Mouse (Mus musculus) midbrain, embryonic 10.5 days (tissue): ENCODE measurements around the gene Polrmt. TPM values are rescaled to one million over a fixed set of nuclear protein-coding genes. Genes with fewer than 3 reads are reported as not detected.
"Not testable (repeated sequence)": the region's sequence is repeated elsewhere in the genome, so short reads cannot be mapped to it uniquely, and the experiment has no call there.

Source experiments
- DNase-seq: peaks from one replicate; pipeline ENCODE4 v3.0.0-alpha.2; 2017; ENCODE audit warnings: low spot score
- H3K27ac ChIP-seq: fragments of 300-500 bp; sonication (generic); replicated peaks from 2 replicates; pipeline ENCODE4 v1.5.1; 2016; ENCODE audit warnings: mild to moderate bottlenecking
- H3K27me3 ChIP-seq: fragments of 300-500 bp; sonication (generic); 2 replicates; pipeline ENCODE4 v1.6.1; 2016; ENCODE audit warnings: low read depth, mild to moderate bottlenecking; ENCODE audit not compliant: poor library complexity, severe bottlenecking
- H3K36me3 ChIP-seq: fragments of 300-500 bp; sonication (generic); 2 replicates; pipeline ENCODE4 v1.6.1; 2016; ENCODE audit warnings: mild to moderate bottlenecking, moderate library complexity
- H3K4me1 ChIP-seq: fragments of 300-500 bp; sonication (generic); 2 replicates; pipeline ENCODE4 v1.6.1; 2016
- H3K4me3 ChIP-seq: fragments of 300-500 bp; sonication (generic); 2 replicates; pipeline ENCODE4 v1.5.1; 2016; ENCODE audit warnings: mild to moderate bottlenecking, moderate library complexity
- H3K9me3 ChIP-seq: fragments of 300-500 bp; sonication (generic); replicated peaks from 2 replicates; pipeline ENCODE4 v1.6.1; 2016; ENCODE audit warnings: mild to moderate bottlenecking
- WGBS: fragments of 180-500 bp; shearing (Covaris S2); methylation state at CpG from one replicate; pipeline ENCODE4 v1.1.7; 2016; 5-methylcytosine and 5-hydroxymethylcytosine counted together
- polyA plus RNA-seq: library from polyadenylated mRNA; unstranded; fragments of >200 nt; fragmentation: Nextera tagmentation; extraction: Ambion mirVana; gene quantifications from 2 replicates; pipeline ENCODE4 v1.2.1, GENCODE M21; 2016

The Polrmt gene
- polyA plus RNA-seq, 1 experiment from 2014 or later = 48.6 TPM

DNA sequence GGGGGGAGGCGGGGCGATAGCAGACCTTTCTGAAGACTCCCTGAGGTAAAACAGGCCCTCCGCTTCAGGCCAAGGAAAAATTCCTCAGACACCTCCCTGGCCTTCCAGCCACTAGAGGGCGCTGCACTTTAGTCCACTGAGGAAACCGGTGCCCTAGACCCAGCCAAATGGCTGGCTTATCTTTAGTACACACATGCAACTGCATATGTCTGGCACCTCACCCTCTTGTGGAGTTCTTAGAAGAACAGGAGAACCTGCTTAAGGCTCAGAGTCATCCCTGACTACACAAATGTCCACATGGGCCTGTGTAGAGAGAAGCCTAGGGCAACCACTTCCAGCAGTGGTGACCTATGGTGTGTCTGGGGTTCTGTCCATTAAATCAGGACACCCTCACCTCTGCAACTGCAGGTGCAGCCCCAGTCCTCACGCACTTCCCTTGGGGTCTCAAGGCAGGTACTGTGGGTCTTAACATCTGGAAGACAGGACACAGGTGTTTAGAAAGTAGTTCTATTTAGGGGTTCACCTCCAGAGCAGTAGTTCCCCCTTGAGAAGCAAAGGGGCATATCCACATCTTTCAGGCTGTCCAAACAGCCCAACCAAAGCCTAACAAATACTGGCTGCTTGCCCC lies 33.8 kb downstream of the Polrmt start:
- 18% methylated on average over 4 of the region's 6 CpGs for WGBS
- DNase-seq = peak; percentile 82
- H3K27ac ChIP-seq = no peak overlapping the region

DNA sequence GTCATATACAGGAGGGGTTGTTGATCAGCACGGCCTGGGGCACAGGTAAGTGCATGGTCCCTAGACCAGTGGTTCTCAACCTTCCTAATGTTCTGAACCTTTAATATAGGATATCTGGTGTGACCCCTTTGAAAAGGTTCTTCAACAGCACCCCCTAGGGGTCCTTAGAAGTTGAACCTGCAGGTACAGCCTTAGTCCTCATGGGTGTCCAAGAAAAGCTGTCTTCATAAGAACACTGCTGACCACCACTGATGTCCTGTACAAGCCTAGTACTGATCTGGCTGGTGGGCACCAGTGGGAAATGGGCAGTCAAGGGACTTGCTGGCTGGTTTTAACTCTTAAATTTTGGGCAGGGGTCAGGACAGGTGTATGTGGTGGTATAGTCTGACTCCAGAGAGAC lies 34.4 kb downstream of the Polrmt start:
- Histone ChIP-seq H3K9me3 (no peaks in the 10 kb centered on the region), H3K27ac (no peak overlapping the region), H3K4me3 (no peak overlapping the region), H3K36me3 (peaks cover 61% of the 10 kb centered on the region), H3K27me3 (peaks cover 33% of the 10 kb centered on the region), H3K4me1 (peaks cover 37% of the 10 kb centered on the region)
- no peak for DNase-seq
- WGBS = 76% methylated on average over 1 of the region's 1 CpGs

More for the DNA sequence above, 33.8 kb downstream of the Polrmt start:
- peaks cover 37% of the 10 kb centered on the region for H3K4me1 ChIP-seq
- no peaks in the 10 kb centered on the region for H3K9me3 ChIP-seq
- peaks cover 39% of the 10 kb centered on the region for H3K27me3 ChIP-seq
- no peak overlapping the region for H3K4me3 ChIP-seq
- peaks cover 55% of the 10 kb centered on the region for H3K36me3 ChIP-seq

DNA sequence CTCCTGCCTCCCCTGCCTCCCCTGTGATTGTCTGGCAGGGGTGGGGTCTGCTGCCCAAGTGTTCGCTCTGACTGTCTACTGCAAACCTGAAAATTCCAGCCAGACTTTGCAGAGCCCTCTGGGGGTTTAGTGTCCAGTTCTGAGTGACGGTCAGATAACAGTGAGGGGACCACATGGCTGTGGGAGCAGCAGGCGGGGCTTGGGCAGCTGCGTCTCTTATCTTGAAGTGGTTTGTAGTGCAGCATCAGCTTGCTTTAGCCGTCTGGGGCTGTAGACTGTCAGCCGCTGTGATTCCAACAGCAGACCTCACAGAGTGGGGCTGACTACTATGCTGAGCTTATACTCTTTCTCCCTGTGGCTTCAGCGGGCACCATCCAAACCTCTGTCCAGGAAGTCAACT lies 37.1 kb downstream of the Polrmt start:
- Histone ChIP-seq H3K27ac (no peak overlapping the region), H3K27me3 (peaks cover 6% of the 10 kb centered on the region; the same call in 1 of the 2 replicates), H3K9me3 (no peaks in the 10 kb centered on the region), H3K4me3 (no peak overlapping the region), H3K4me1 (peaks cover 50% of the 10 kb centered on the region), H3K36me3 (peaks cover 72% of the 10 kb centered on the region)
- no peak for DNase-seq
- 84% methylated on average over 7 of the region's 7 CpGs for WGBS

DNA sequence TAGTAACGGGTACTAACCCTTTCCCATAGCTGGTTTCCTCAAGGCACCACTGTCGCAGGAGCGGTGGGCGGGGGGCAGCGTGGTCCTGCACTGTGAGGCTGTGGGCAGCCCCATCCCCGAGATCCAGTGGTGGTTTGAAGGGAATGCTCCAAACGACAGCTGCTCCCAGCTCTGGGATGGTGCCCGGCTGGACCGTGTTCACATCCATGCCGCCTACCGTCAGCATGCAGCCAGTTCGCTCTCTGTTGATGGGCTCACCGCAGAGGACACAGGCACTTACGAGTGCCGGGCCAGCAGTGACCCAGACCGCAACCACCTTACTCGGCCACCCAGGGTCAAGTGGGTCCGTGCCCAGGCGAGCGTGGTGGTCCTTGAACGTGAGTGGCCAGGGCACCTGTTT lies 37.7 kb downstream of the Polrmt start:
- no peak overlapping the region for H3K27ac ChIP-seq
- no peaks in the 10 kb centered on the region for H3K9me3 ChIP-seq
- no peak overlapping the region for H3K4me3 ChIP-seq
- H3K27me3 ChIP-seq = no peaks in the 10 kb centered on the region
- 96% methylated on average over 21 of the region's 21 CpGs for WGBS
- no peak for DNase-seq
- H3K36me3 ChIP-seq = peaks cover 72% of the 10 kb centered on the region
- H3K4me1 ChIP-seq = peaks cover 53% of the 10 kb centered on the region

DNA sequence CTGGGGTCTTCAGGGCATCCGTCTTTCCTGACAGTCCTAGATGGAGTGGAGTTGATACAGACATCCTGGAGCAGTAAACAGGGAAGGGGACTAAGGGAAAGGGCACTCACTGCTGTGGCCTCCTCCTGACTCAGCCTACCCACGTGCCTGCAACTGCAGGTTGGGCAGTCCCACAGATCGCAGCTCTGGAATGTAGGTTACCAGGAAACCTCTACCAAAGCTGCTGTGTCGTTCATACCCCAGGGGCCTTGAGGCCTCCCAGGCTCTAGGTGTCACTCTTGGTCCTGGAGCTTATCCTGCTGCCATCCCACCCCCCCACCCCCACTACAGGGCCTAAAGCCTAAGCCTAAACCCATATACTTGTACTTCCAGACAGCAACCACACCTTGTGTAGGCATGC lies 38.6 kb downstream of the Polrmt start:
- H3K4me3 ChIP-seq = no peak overlapping the region
- no peak for DNase-seq
- no peaks in the 10 kb centered on the region for H3K27me3 ChIP-seq
- peaks cover 54% of the 10 kb centered on the region for H3K4me1 ChIP-seq
- H3K36me3 ChIP-seq = peaks cover 68% of the 10 kb centered on the region
- 66% methylated on average over 4 of the region's 4 CpGs for WGBS
- H3K9me3 ChIP-seq = no peaks in the 10 kb centered on the region
- H3K27ac ChIP-seq = no peak overlapping the region

DNA sequence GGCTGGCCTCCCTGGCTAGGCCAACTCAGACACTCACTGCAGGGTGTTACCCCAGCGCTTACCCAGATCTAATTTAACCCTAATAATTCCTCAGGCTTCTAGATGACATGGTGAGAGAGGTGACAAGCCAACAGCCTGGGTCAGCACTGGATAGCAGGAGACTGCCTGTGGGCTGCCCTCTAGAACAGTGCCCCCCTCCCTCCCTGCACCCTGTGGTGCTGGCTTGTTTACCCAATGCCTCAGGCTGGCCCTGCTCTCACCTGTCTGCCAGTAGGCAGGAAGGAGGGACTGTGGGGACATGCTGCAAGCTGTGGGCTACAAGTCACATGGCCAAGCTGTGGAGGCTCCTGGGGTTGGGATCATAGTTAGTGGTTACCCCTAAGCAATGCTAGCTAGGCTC lies 39.2 kb downstream of the Polrmt start:
- no peak for DNase-seq
- Histone ChIP-seq H3K4me3 (no peak overlapping the region), H3K27ac (no peak overlapping the region), H3K9me3 (no peaks in the 10 kb centered on the region), H3K36me3 (peaks cover 62% of the 10 kb centered on the region), H3K27me3 (no peaks in the 10 kb centered on the region), H3K4me1 (peaks cover 52% of the 10 kb centered on the region)
- 83% methylated on average over 1 of the region's 1 CpGs for WGBS

DNA sequence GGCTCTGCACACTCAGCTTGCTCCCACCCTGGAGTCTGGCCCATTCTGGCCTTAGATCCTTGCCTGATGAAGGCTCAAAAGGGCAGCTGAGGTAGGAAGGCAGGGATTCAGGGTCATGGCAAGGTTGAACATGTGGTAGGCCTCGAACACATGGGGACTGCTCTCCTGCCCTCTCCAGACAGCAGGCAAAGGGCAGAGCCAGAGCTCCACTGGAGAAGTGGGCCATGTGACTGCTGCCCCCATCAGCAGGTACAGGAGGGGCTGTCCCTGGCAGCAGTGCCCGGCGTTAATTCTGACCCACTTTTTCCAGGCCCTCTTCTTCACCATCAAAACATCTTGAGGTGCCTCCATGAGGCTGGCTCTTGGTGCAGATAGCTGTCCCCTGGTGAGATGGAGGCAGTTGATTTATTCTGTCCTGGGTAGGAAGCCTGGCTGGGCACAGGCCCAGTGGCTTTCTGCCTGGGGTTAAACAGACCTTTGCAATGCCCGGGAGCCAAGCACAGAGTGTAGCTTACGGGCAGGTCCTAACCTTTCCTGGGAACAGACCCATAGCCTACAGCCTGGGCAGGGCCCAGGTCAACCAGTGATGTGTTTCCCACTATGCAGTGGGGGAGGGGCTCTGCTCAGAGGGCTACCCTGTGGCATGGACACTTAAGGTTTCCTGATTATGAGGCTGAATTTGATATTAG lies 39.8 kb downstream of the Polrmt start:
- Histone ChIP-seq H3K36me3 (peaks cover 56% of the 10 kb centered on the region), H3K27me3 (no peaks in the 10 kb centered on the region), H3K27ac (peak overlapping the region; percentile 46; the same call in 1 of the 2 replicates), H3K4me1 (peaks cover 54% of the 10 kb centered on the region), H3K9me3 (no peaks in the 10 kb centered on the region), H3K4me3 (peak overlapping the region; percentile 89)
- 93% methylated on average over 5 of the region's 5 CpGs for WGBS
- no peak for DNase-seq

DNA sequence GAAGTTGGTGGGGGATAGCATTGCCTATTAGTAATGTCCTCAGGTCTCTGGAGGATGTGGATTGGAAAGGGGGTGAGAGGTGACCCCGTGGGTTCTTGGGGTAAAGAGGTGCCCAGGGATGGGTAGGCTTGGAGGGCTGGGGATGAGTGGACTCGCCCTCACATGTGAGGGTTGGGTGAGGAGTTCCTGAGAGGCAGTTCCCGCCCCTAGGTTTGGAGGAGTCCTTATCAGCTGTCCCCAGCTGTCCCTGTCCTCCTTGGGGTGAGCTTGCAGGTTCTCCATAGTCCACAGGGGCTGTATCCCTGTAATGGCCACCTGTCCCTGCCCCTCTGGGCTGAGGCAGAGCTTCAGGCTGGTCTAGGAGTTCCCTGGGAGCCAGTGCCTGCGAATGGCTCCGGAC lies 40.4 kb downstream of the Polrmt start:
- DNase-seq = no peak
- Histone ChIP-seq H3K27ac (peak overlapping the region; percentile 46), H3K9me3 (no peaks in the 10 kb centered on the region), H3K27me3 (no peaks in the 10 kb centered on the region), H3K4me1 (peaks cover 60% of the 10 kb centered on the region), H3K4me3 (peak overlapping the region; percentile 89), H3K36me3 (peaks cover 50% of the 10 kb centered on the region)
- WGBS = 83% methylated on average over 5 of the region's 5 CpGs

DNA sequence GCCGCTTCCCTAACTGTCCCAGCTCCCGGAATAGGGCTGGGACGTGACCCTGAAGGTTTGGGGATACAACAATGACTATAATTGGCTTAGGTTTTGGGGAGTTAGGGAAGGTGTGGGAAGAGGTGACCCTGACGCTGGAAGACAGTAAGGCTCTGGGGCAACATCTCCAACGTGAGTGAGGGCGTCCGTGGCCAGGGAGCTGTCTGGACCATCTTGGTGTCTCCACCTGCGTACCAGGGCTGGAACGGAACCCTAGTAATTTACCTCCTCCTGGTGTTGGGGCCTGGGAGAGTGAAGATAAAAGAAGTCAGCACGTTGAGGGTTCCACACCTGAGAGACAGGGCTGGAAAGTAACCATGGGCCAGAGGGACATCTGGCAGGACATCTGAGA lies 41.4 kb downstream of the Polrmt start:
- Histone ChIP-seq H3K27ac (peak overlapping the region; percentile 98), H3K9me3 (no peaks in the 10 kb centered on the region), H3K27me3 (no peaks in the 10 kb centered on the region), H3K36me3 (peaks cover 40% of the 10 kb centered on the region), H3K4me1 (peaks cover 64% of the 10 kb centered on the region), H3K4me3 (peak overlapping the region; percentile 89)
- DNase-seq = no peak
- 5% methylated on average over 10 of the region's 10 CpGs for WGBS

DNA sequence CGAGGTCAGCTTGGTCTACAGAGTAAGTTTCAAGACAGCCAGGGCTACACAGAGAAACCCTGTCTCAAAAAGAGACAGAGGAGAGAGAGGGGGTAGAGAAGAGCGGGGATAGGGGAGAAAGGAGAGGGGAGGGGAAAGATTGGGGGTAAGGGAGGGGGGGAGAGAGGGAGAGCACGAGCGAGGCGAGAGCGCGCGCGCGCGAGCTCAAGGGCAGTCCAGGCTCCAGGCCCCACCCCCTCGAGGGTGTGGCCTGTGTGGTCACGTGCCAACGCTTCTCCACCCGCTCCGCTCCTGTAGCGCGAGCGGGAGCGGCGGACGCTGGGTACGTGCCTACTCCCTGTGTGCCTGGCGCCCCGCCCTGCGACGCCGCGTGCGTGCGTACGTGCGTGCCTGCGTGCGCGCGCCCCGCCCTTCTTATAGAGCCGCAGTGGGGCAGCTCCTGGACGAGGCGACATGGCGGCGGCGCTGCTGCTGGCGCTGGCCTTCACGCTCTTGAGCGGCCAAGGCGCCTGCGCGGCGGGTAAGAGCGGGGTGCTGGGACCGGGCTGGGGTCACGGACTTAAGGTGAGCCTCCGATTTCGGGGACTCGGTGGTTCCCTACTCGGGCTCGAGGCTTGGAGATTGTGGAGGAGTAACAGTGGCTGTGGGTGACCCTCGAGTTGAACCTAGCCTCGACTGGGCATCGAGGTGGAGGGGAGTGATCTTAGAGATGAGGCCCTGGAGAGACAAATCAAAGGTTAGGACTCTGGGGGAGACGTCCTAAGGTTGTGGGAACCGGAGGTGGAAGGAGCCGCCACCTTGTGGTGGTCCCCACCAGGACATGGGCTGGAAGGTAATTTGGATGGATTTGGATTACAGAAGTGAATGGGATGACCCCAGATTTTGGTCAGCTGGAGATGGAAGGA lies 42.1 kb downstream of the Polrmt start, which contains the start of gene Bsg:
Gene Bsg, plus strand, starts transcription at position 427 of the 905 bp plus-strand sequence.
- H3K27me3 ChIP-seq = no peaks in the 10 kb centered on the region
- peaks cover 64% of the 10 kb centered on the region for H3K4me1 ChIP-seq
- under 1% methylated on average over 61 of the region's 65 CpGs for WGBS
- H3K27ac ChIP-seq = peak within 1 kb of the TSS; percentile 98
- H3K36me3 ChIP-seq = peaks cover 34% of the 10 kb centered on the region
- DNase-seq = peak; percentile 99
- H3K4me3 ChIP-seq = peak within 1 kb of the TSS; percentile 89
- H3K9me3 ChIP-seq = no peaks in the 10 kb centered on the region

DNA sequence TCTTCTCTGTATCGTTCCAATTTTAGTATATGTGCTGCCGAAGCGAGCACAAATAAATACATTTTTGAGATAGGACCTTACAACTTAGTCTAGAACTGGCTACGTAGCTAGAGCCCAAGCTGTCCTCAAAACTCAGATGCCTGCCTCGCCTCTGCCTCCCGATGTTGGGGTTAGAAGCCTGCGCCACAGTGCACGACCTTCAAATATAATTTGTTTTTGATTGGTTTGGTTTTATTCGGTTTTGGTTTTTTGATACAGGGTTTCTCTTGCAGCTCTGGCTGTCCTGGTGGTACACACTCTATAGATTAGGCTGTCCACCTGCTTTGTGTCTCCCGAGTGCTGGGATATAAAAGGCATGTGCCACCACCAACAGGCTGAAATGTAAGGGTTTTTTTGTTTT lies 42.8 kb downstream of the Polrmt start:
- H3K9me3 ChIP-seq = no peaks in the 10 kb centered on the region
- H3K27me3 ChIP-seq = no peaks in the 10 kb centered on the region
- 82% methylated on average over 10 of the region's 10 CpGs for WGBS
- H3K27ac ChIP-seq = peak overlapping the region; percentile 98
- peak overlapping the region; percentile 89 for H3K4me3 ChIP-seq
- DNase-seq = no peak
- H3K4me1 ChIP-seq = peaks cover 57% of the 10 kb centered on the region
- H3K36me3 ChIP-seq = peaks cover 26% of the 10 kb centered on the region

DNA sequence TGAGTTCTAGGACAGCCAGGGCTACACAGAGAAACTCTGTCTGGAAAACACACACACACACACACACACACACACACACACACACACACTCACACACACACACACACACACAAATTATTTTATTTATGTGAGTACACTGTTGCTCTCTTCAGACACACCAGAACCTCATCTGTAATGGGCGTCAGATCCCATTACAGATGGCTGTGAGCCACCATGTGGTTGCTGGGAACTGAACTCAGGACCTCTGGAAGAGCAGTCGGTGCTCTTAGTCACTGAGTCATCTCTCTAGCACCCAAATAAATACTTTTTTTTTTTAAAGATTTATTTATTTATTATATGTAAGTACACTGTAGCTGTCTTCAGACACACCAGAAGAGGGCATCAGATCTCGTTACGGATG lies 43.4 kb downstream of the Polrmt start:
- not testable (repeated sequence) for H3K27ac ChIP-seq, H3K4me3 ChIP-seq, H3K27me3 ChIP-seq, DNase-seq, H3K9me3 ChIP-seq
- WGBS = 95% methylated on average over 4 of the region's 4 CpGs
- peaks cover 52% of the 10 kb centered on the region for H3K4me1 ChIP-seq
- H3K36me3 ChIP-seq = peaks cover 20% of the 10 kb centered on the region
